Mouse (Mus musculus): ENCODE results near the gene Pgm5. TPM values are rescaled to one million over a fixed set of nuclear protein-coding genes. Genes with fewer than 3 reads are reported as not detected.

The Pgm5 gene
- total and polyA plus RNA-seq, 3 experiments: not detected

DNA sequence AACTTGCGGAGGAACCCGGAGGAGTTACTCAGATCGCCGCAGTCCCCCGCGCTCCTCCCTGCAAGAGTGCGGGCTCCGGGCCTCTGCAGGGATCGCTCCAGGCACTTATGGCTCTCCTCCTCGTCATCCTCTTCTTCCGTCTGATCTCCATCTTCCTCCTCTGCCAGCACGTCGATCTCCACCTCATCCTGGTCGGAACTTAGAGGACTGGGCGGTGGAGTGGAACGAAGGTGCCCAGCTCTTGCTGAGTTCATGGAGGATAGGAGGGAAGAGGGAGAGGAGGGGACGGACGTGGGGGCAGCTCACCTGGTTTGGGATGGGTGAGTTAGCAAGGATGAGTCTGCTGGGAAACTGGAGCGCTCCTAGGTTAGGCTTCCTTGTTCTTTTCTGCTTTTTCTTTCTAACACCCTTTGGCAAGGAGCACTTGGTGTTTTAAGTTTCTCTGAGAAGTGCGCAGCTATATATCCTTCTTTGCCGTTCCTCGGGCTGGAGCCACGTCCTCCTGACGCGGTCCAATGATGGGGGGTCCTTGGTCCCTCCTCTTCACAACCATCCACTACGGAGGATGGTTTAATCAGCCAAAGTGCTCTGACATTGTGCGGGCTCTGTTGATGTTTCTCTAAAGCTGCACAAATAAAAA lies 39.0 kb upstream of the Pgm5 start, which contains the start of gene Foxd4:
Gene Foxd4, minus strand, starts transcription at position 617 of the 640 bp plus-strand sequence.
- Histone ChIP-seq H3K79me2 (ENCODE audit: control insufficient read depth, insufficient read depth, low read length, poor library complexity) (no peaks in the 10 kb centered on the region), H3K9ac (ENCODE audit: control insufficient read depth, low read depth, low read length, poor library complexity, severe bottlenecking) (no peak within 1 kb of the TSS), H3K9me3 (replicated peaks; ENCODE audit: insufficient read depth, low read length) (no peaks in the 10 kb centered on the region), H3K4me3 (ENCODE audit: control insufficient read depth in 1 of 2, insufficient read depth in 1 of 2, low read depth in 2 of 2, low read length in 2 of 2) (no peak within 1 kb of the TSS), H3K4me1 (ENCODE audit: control insufficient read depth in 1 of 2, insufficient read depth in 2 of 2, low read length in 2 of 2) (no peaks in the 10 kb centered on the region), H3K27ac (ENCODE audit: control insufficient read depth, low read depth, low read length) (no peak within 1 kb of the TSS), H3K36me3 (ENCODE audit: control insufficient read depth in 1 of 2, insufficient read depth in 2 of 2, low read length in 2 of 2) (no peaks in the 10 kb centered on the region), H3K27me3 (ENCODE audit: control insufficient read depth in 1 of 2, insufficient read depth in 2 of 2, low read length in 2 of 2) (no peaks in the 10 kb centered on the region)
- TF ChIP-seq TCF12 (IDR thresholded peaks at IDR 0.05; ENCODE audit: low read depth, low read length) (no peak), MAX (IDR thresholded peaks at IDR 0.05; ENCODE audit: low read length) (no peak), SIN3A (IDR thresholded peaks at IDR 0.05; ENCODE audit: low read length) (no peak), MYC (IDR thresholded peaks at IDR 0.05; ENCODE audit: low read depth, low read length) (no peak), JUND (IDR thresholded peaks at IDR 0.05; ENCODE audit: low read depth, low read length) (no peak), ZNF384 (IDR thresholded peaks at IDR 0.05; ENCODE audit: low read depth, low read length) (no peak), GABPA (IDR thresholded peaks at IDR 0.05; ENCODE audit: low read depth, low read length) (no peak), TAL1 (IDR thresholded peaks at IDR 0.05; ENCODE audit: low read length) (no peak)
- no peak for DNase-seq (ENCODE audit: low read depth, low spot score)

DNA sequence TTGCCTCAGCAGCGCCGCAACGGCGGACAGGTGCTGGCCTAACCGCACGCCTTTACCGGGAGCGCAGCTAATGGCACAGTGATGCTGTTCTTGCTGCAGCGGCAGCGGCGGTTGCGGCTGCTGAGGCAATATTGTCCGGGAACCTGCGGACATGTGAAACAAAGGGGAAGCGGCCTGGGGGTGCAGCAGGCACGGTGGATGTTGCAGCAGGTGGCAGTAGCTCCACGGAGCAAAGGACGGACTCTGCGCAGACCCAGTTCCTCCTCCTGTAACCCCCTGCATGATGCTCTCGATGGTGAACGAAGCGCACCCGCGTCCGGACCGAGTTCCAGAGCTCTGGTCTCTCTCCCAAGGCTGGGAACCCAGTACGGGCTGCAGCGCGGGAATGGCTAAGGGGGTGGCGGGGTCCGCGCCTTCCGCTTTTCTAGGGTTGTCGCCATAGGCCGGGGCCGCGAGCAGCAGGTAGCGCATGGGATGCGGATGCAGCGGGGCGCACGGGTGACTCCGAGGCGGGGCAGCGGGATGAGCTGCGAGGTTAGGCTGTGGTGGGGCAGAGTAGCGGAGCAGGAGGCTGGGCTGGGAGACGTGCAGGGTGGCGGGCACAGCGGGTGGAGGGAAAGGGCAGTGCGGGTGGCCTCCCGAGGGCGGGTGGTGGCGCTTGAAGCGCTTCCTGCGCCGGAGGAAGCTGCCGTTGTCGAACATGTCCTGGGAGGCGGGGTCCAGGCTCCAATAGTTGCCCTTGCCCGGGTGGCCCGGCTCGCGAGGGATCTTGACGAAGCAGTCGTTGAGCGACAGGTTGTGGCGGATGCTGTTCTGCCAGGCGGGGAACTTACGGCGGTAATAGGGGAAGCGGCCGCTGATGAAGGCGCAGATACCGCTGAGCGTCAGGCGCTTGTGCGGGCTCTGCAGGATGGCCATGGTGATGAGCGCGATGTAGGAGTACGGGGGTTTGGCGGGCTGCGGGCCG lies 38.2 kb upstream of the Pgm5 start:
- Histone ChIP-seq H3K4me3 (ENCODE audit: control insufficient read depth in 1 of 2, insufficient read depth in 1 of 2, low read depth in 2 of 2, low read length in 2 of 2) (no peak overlapping the region), H3K9ac (ENCODE audit: control insufficient read depth, low read depth, low read length, poor library complexity, severe bottlenecking) (no peak overlapping the region), H3K9me3 (replicated peaks; ENCODE audit: insufficient read depth, low read length) (no peaks in the 10 kb centered on the region), H3K27ac (ENCODE audit: control insufficient read depth, low read depth, low read length) (no peak overlapping the region), H3K27me3 (ENCODE audit: control insufficient read depth in 1 of 2, insufficient read depth in 2 of 2, low read length in 2 of 2) (no peaks in the 10 kb centered on the region), H3K4me1 (ENCODE audit: control insufficient read depth in 1 of 2, insufficient read depth in 2 of 2, low read length in 2 of 2) (no peaks in the 10 kb centered on the region), H3K79me2 (ENCODE audit: control insufficient read depth, insufficient read depth, low read length, poor library complexity) (no peaks in the 10 kb centered on the region), H3K36me3 (ENCODE audit: control insufficient read depth in 1 of 2, insufficient read depth in 2 of 2, low read length in 2 of 2) (no peaks in the 10 kb centered on the region)
- DNase-seq (ENCODE audit: low read depth, low spot score): no peak
- TF ChIP-seq POLR2A (IDR thresholded peaks at IDR 0.05; ENCODE audit: control insufficient read depth in 1 of 2, insufficient read depth in 1 of 2, low read depth in 1 of 2, low read length in 2 of 2, poor library complexity in 1 of 2) (no peak), SMC3 (IDR thresholded peaks at IDR 0.05; ENCODE audit: low read depth, low read length) (no peak), NELFE (IDR thresholded peaks at IDR 0.05; ENCODE audit: low read depth, low read length) (no peak), TCF12 (IDR thresholded peaks at IDR 0.05; ENCODE audit: low read depth, low read length) (no peak), ZKSCAN1 (IDR thresholded peaks at IDR 0.05; ENCODE audit: low read depth, low read length) (no peak), CHD1 (IDR thresholded peaks at IDR 0.05; ENCODE audit: low read depth, low read length) (no peak), GATA1 (IDR thresholded peaks at IDR 0.05; ENCODE audit: low read depth, low read length) (no peak), USF2 (IDR thresholded peaks at IDR 0.05; ENCODE audit: borderline replicate concordance in 1 of 2, insufficient read depth in 1 of 2, low read depth in 1 of 2, low read length in 2 of 2) (no peak), JUND (IDR thresholded peaks at IDR 0.05; ENCODE audit: low read depth, low read length) (no peak), ZMIZ1 (IDR thresholded peaks at IDR 0.05; ENCODE audit: low read depth, low read length) (no peak)

Data from MEL (cell line).